Mouse (Mus musculus) frontal cortex, postnatal 10 days (tissue): Measurements from ENCODE around the gene Gucy2c.
"Not testable (repeated sequence)": the region's sequence is repeated elsewhere in the genome, so short reads cannot be mapped to it uniquely, and the experiment has no call there.

ENCODE experiments used
- DNase-seq, 2 experiments: peaks; one replicate each; pipeline ENCODE4 v3.0.0; 2022; ENCODE audit warnings: low spot score in 2 of 2, mixed read lengths in 1 of 2

The Gucy2c gene

GRCm38 (mm10) chr6:136803739-136804633 lies 22.4 kb upstream of the Gucy2c start, which contains the start of gene Hist4h4:
Gene Hist4h4 (minus strand): TSS chr6:136804415.
- DNase-seq, result peak; percentile 86 to 94

- no peak for DNase-seq
Measured at GRCm38 (mm10) chr6:136803093-136803738, 21.7 kb upstream of the Gucy2c start.

- DNase-seq, result no peak
Measured at GRCm38 (mm10) chr6:136801274-136801673, 19.7 kb upstream of the Gucy2c start.

GRCm38 (mm10) chr6:136800710-136801109 lies 19.1 kb upstream of the Gucy2c start:
- DNase-seq, result no peak

GRCm38 (mm10) chr6:136797874-136798693 lies 16.5 kb upstream of the Gucy2c start:
- not testable (repeated sequence) for DNase-seq

- no peak for DNase-seq
Measured at GRCm38 (mm10) chr6:136795850-136796249, 14.3 kb upstream of the Gucy2c start.

- DNase-seq, result no peak
Measured at GRCm38 (mm10) chr6:136795110-136795509, 13.5 kb upstream of the Gucy2c start.

GRCm38 (mm10) chr6:136793831-136794525 lies 12.4 kb upstream of the Gucy2c start:
- DNase-seq, result no peak

GRCm38 (mm10) chr6:136792884-136793758 lies 11.6 kb upstream of the Gucy2c start:
- DNase-seq, result no peak

- DNase-seq, result no peak
Measured at GRCm38 (mm10) chr6:136789391-136789971, 7.9 kb upstream of the Gucy2c start.

GRCm38 (mm10) chr6:136782761-136783160 lies 1.2 kb upstream of the Gucy2c start:
- peak in 1 of 2 experiments; percentile 31 for DNase-seq

- no peak for DNase-seq
Measured at GRCm38 (mm10) chr6:136782146-136782545, 581 bp upstream of the Gucy2c start.

GRCm38 (mm10) chr6:136776392-136776791 lies 5.2 kb downstream of the Gucy2c start:
- DNase-seq, result no peak

- DNase-seq, result no peak
Measured at GRCm38 (mm10) chr6:136769859-136770258, 11.7 kb downstream of the Gucy2c start.

- no peak for DNase-seq
Measured at GRCm38 (mm10) chr6:136769143-136769542, 12.4 kb downstream of the Gucy2c start.

- no peak for DNase-seq
Measured at GRCm38 (mm10) chr6:136763912-136764311, 17.7 kb downstream of the Gucy2c start.

- no peak for DNase-seq
Measured at GRCm38 (mm10) chr6:136750567-136750966, 31.0 kb downstream of the Gucy2c start.

GRCm38 (mm10) chr6:136745586-136745985 lies 36.0 kb downstream of the Gucy2c start:
- DNase-seq, result no peak

- DNase-seq, result no peak
Measured at GRCm38 (mm10) chr6:136743729-136744128, 37.8 kb downstream of the Gucy2c start.
